Mouse (Mus musculus) CH12.LX (cell line): ENCODE data around the gene Zfp664.

Source experiments
- CTCF ChIP-seq, 2 experiments: IDR thresholded peaks in 1 of 2; conservative IDR thresholded peaks in 1 of 2; 2 replicates each; pipeline ENCODE4 v1.5.1; 2011 to 2012; ENCODE audit warnings: low read depth in 2 of 2, low read length in 2 of 2, improper control_type of control experiment in 1 of 2, inconsistent platforms in 1 of 2, mild to moderate bottlenecking in 1 of 2, moderate library complexity in 1 of 2
- EP300 ChIP-seq: IDR thresholded peaks from 2 replicates; pipeline ENCODE4 v1.6.1; 2011; ENCODE audit warnings: low read length, improper control_type of control experiment
- ETS1 ChIP-seq: conservative IDR thresholded peaks from 2 replicates; pipeline ENCODE4 v1.6.1; 2012; ENCODE audit warnings: low read depth, mild to moderate bottlenecking, inconsistent platforms, low read length, improper control_type of control experiment, moderate library complexity
- HCFC1 ChIP-seq: IDR thresholded peaks from 2 replicates; pipeline ENCODE4 v1.6.1; 2012; ENCODE audit warnings: low read depth, mild to moderate bottlenecking, inconsistent platforms, low read length, improper control_type of control experiment
- JUN ChIP-seq: IDR thresholded peaks from 2 replicates; pipeline ENCODE4 v1.6.1; 2011; ENCODE audit warnings: low read depth, mild to moderate bottlenecking, low read length, improper control_type of control experiment, moderate library complexity; ENCODE audit not compliant: insufficient read depth
- MAFK ChIP-seq: IDR thresholded peaks from 2 replicates; pipeline ENCODE4 v1.6.1; 2011; ENCODE audit warnings: low read length, improper control_type of control experiment; ENCODE audit not compliant: insufficient replicate concordance
- MXI1 ChIP-seq: IDR thresholded peaks from 2 replicates; pipeline ENCODE4 v1.6.1; 2011; ENCODE audit warnings: mild to moderate bottlenecking, low read depth, low read length, improper control_type of control experiment
- POLR2AphosphoS2 ChIP-seq: IDR thresholded peaks from 2 replicates; pipeline ENCODE4 v1.6.1; 2011; ENCODE audit warnings: low read depth, low read length, improper control_type of control experiment
- RAD21 ChIP-seq: IDR thresholded peaks from 2 replicates; pipeline ENCODE4 v1.6.1; 2011; ENCODE audit warnings: low read depth, mild to moderate bottlenecking, low read length, improper control_type of control experiment, moderate library complexity
- SIN3A ChIP-seq: IDR thresholded peaks from 2 replicates; pipeline ENCODE4 v1.6.1; 2012; ENCODE audit warnings: low read length, improper control_type of control experiment, inconsistent platforms
- TBP ChIP-seq: conservative IDR thresholded peaks from 2 replicates; pipeline ENCODE4 v1.6.1; 2011; ENCODE audit warnings: low read depth, low read length, improper control_type of control experiment
- USF1 ChIP-seq: IDR thresholded peaks from 2 replicates; pipeline ENCODE4 v1.6.1; 2014; ENCODE audit warnings: low read depth, mild to moderate bottlenecking, inconsistent platforms, low read length, improper control_type of control experiment
- USF2 ChIP-seq: conservative IDR thresholded peaks from 2 replicates; pipeline ENCODE4 v1.6.1; 2011; ENCODE audit warnings: low read depth, low read length, improper control_type of control experiment

DNA sequence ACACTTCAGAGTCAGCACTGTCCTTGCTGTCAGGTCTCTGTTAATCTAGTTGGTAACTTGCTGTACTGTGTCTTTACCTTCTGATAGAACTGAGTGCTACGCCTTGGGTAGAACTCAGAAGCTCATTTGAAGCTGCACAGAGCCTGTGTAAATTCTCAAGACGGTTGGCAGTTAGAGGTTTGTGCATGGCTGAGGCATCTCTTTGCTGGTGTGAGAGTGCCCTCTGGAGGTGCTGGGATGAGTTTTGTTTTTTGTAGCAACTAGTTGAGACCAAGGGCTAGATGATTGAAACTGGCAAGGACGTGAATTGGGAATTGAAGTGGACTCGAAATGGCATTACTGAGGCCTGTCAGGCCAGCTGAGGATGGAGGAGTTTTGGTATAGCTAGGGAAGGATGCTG is 6.5 kb downstream of the Zfp664 start:
- TF ChIP-seq USF2 (no peak), CTCF (conservative IDR thresholded peaks at IDR 0.05 in 1 of 2, IDR thresholded peaks at IDR 0.05 in 1 of 2; ENCODE audit: low read depth in 2 of 2, low read length in 2 of 2) (peak; percentile 19 to 87; a peak in 2 of 4 replicates), EP300 (no peak), POLR2AphosphoS2 (no peak), MXI1 (no peak), JUN (no peak), SIN3A (no peak), MAFK (no peak), RAD21 (peak; percentile 93), USF1 (no peak), ETS1 (no peak), HCFC1 (no peak), TBP (no peak)
